Mouse (Mus musculus): ENCODE data around the gene Lsm3. TPM values are rescaled to one million over a fixed set of nuclear protein-coding genes. Genes with fewer than 3 reads are reported as not detected.
"Not testable (repeated sequence)": the region's sequence is repeated elsewhere in the genome, so short reads cannot be mapped to it uniquely, and the experiment has no call there.

The Lsm3 gene
- 10 to 100 TPM; 35.0 to 41.3 TPM for total RNA-seq (2021)

DNA sequence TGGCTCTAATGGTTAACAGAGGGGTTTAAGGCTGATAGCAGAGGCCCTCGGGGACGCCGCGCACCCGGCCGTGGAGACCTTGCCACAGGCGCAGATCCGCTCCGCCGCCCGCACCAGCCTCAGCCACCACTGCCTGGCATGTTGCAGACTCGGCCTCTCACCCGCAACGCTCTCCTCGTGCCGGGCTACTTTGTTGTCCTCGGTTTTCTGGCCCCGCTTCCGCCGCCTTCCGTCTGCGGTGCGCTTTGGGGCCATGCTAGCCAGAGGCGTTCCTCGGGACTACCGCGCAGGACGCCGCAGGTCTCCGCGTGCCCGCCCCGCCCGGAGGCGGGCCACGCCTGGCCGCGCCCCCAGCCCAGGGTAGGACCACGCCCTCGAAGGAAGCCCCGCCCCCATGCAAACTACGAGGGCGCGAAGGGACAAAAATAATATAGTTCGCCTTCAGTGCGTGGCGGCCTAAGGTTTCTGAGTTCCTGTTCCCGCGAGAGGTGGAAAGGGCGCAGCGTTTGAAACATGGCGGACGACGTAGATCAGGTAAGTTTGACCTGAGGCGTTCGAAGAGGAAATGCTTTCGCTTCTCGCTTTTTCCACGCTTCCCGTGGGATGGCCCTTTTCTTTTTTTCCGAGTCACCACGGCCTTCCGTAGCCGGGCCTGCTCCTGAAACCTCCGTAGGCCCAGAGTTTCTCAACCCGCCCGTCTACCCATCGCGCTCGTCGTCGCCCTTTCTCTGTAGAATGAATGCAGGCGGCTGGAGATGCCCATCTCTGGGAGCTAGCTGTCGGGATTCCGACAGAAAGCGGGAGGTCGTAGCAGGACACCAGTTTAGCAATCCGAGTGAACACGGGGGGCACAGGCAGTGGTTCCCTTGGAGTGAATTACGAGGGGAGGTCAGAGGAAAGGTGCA, at the start of gene Lsm3, which contains the start of gene Xpc:
Lsm3 (plus strand) TSS at position 384 of the 905 bp plus-strand sequence.
Xpc (minus strand) TSS at position 344 of the 905 bp plus-strand sequence.
- peak; percentile 98 to 99 for DNase-seq (ENCODE audit: low spot score in 2 of 2)
- intact Hi-C loops (cut with DNase I), result loop anchor here (5.0 kb wide), 2 partner anchors 43 to 172 kb away; partner anchors contain the start of genes Chchd4 and Tmem43

DNA sequence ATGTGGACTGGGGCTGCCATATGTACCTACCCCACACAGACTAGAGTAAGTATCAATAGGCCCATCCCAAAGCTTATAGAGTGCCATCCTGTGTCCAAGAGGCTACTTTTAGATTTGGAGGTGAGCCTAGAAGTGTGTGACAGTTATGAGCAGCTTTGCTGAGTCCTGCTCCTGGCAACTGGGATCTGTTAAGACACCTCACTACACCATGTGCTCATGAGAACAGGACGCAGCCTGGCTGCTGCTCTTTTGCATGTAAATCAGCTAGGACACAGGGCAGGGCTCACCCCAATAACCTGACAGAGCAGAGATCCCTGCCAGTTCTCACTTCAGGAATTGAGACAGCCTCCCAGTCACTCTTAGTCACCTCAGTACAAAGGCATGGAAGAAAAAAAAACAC, 48.6 kb upstream of the Lsm3 start:
- DNase-seq (ENCODE audit: low spot score in 2 of 2), result no peak
- intact Hi-C loops (cut with DNase I), result no loop called here

DNA sequence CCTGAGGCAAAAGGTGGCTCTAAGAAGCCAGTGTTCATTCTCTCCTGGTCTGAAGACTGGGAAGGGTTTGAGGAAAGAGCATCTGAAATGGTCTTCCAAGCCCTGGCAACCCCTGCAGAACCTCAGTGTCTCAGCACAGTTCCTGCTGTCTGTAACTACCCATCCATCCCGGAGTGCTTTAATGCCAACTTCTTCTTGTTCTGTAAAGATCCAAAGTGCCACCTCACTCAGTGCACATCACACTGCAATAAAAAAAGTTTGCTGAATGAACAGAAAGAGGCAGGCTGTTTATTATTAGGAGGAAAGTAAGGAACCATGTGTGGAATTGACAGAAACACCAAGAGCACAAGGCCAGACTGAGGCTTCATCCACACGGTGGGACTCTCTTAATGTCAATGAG, 45.0 kb upstream of the Lsm3 start:
- intact Hi-C loops (cut with DNase I), result loop anchor here (5.0 kb wide), 1 partner anchor 47 kb away; the partner anchor contains the start of genes Lsm3 and Xpc
- DNase-seq (ENCODE audit: low spot score in 2 of 2), result no peak

DNA sequence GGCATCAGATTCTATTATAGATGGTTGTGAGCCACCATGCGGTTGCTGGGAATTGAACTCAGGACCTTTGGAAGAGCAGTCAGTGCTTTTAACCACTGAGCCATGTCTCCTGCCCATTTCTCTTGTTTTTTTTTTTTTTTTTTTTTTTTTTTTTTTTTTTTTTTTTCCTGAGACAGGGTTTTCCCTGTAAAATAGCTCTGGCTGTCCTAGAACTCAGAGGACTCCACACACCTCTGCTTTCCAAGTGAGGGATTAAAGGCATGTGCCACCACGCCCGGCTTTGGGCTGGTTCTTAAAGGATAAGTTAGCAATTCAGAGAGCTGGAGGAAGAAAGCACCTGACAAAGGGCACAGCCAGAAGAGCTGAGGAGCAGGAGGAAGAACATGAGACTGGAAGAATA, 44.3 kb upstream of the Lsm3 start:
- not testable (repeated sequence) for DNase-seq (ENCODE audit: low spot score in 2 of 2)
- intact Hi-C loops (cut with DNase I), result loop anchor here (5.0 kb wide), 1 partner anchor 46 kb away; the partner anchor contains the start of genes Lsm3 and Xpc

DNA sequence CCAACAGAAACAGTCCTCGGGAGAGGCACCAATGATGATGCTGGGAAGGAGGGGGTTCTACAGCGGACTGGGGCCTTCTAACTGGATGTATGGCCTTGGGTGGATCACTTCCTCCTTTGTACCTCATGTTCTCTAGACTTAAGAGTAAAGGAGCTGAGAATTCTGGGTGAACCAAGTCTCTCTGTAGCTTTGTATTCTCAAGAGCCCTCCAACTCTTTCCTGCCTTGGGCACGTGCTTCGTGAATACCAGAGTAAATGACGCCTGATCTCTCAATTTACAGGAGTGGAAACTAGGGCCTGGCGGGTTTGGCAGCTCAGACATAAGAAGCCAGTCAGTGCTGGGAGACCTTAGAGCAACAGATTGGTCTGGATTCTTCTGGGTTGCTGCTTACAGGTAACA, 43.4 kb upstream of the Lsm3 start:
- intact Hi-C loops (cut with DNase I), result loop anchor here (5.0 kb wide), 1 partner anchor 45 kb away; the partner anchor contains the start of genes Lsm3 and Xpc
- no peak for DNase-seq (ENCODE audit: low spot score in 2 of 2)

DNA sequence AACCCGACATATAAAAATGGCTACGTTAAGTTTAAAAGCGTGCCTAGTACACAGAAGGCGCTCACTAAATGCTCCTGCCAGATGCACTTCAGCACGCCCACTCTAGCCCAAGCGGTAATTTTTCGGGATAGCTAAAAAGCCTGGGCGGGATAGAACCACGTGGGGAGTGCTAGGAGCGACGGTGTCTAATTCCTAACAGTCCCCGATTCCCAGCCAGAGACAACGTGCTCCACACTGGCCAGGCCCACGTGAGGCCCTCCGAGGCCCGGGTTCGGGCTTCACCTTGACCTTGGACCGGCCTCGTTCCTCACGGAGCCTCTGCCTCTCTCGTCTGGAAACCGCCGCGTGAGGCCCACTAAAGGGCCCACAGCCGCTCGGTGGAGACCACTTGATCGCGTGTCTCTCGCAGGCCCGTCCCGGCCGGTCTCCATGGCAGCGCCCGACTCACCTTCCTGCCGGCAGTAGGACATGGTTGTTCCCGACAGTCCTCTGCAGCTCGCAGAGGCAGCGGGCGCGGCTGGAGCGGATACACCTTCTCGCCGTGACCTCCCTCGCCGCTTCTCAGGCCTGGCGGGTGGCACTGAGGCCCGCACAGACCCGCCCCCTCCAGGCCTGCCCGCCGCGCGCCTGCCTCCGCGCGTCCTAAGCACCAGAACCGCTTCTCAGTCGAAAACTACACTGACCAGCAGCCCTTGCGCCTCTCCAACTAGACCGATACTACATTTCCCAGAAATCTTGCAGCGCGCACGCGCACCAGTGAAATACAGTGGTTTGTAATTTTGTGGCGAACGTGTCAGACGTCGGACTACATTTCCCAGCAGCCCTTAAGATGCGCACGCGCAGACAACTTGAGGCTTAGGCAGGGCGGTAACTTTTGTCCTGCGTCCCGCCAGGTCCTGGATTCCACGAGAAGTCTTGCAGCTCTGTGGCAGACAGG, 42.6 kb upstream of the Lsm3 start, which contains the start of the genes Chchd4 and Tmem43:
Chchd4 (minus strand) TSS at position 679 of the 937 bp plus-strand sequence.
Tmem43 (plus strand) TSS at position 836 of the 937 bp plus-strand sequence.
- intact Hi-C loops (cut with DNase I), result loop anchor here (5.0 kb wide), 1 partner anchor 44 kb away; the partner anchor contains the start of genes Lsm3 and Xpc
- DNase-seq (ENCODE audit: low spot score in 2 of 2), result peak; percentile 99

DNA sequence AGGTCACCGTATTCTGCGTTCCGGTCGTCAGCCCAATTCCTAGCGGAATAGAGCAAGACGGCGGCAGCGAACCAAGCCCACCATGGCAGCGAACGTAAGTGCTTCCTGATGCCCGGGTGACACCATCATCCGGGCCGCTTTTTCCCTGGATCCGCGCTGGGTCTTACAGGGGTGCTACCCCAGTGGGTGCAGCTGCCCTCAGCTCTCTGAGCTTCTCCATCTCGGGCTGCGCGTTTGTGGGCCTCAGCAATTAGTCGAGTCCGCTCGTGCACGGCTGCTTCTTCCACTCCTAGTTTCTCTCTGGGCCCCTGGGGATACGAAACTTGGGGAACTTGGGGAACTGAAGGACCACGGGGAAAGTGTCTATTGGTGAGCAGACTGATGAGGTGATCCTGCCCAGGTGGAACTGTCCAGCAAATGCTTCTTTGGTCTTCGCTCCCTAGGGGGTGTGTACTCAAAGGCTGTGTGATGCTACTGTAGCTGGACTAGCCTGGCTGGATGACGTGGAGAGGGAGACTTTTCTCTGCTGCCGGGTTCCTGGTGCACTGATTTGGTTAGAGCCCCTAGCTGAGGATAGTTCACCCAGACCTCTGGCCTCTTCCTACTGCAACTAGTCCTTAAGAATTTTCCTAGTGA, 41.8 kb upstream of the Lsm3 start:
- intact Hi-C loops (cut with DNase I), result loop anchor here (5.0 kb wide), 1 partner anchor 43 kb away; the partner anchor contains the start of genes Lsm3 and Xpc
- no peak for DNase-seq (ENCODE audit: low spot score in 2 of 2)

DNA sequence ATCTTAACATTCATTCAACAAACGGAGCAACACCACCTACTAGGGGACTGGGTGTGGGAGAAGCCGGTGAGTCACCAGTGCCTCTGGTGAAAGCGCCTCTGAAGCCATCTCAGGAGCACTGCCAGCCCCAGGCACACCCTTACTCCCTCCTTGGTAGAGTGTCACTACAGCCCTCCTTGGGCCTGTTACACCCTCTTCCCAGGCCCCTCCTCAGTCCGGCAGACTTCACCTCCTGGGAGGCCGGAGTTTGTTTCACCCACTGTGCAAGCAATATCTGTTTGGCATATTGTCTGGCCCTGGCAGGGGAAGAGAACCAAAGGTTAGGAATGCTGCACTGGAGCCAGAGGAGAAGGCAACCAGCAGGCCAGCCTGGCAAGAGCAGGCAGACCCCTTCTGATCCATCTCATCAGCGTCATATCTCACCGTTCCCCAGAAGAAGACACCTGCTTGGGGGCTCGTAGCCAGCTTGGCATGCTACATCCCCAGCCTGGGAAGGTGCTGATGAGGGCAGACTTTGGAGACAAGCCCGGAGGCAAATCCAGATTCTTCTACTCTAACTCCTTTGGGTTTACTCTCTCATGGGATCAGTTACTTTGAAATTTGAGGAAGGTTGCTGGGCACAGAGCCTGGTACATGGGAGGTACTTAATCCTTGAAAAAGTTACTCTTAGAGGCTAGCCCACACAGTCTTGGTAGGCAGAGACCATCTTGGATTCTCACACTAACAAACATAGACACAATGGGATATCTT, 41.1 kb upstream of the Lsm3 start:
- intact Hi-C loops (cut with DNase I), result loop anchor here (5.0 kb wide), 1 partner anchor 43 kb away; the partner anchor contains the start of genes Lsm3 and Xpc
- no peak for DNase-seq (ENCODE audit: low spot score in 2 of 2)

DNA sequence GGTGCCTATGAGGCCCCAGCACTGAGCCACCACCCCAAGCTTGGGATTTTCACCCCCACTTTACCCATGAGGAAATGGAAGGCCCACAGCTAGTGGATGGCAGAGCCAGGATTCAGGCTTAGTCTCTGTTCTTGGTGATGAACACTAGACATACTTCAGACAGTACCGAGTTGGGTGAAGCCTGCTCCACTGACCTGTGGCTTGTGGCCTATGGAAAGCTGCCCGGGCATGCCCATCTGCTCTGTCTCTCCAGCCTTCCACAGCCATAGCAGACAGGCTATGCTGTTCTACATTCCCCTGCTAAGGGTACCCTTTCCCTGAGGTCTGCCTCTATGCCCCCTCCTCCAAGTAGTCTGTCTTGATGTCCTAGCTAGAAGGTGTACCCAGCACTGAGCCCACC, 39.2 kb upstream of the Lsm3 start:
- DNase-seq (ENCODE audit: low spot score in 2 of 2), result no peak
- intact Hi-C loops (cut with DNase I), result no loop called here

DNA sequence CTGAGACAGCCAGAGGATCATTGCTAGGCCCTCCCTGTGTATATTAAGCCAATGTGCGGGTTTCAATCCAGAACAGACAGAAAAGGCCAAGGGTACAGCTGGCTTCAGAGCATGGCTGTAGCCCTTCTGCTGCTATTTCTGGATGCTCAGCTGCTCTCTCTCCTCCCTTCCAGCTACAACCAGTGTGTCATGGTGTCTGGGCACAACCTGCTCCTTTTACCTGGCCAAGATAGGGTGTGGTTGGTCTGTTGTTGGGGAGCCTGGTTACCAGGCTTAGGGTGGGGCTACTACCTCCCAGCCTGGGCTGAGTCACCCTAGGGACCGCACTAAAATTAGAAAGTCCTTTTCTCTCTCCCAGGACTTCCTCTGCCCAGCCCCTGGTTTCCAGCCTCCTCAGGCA, 32.4 kb upstream of the Lsm3 start:
- intact Hi-C loops (cut with DNase I), result no loop called here
- no peak for DNase-seq (ENCODE audit: low spot score in 2 of 2)

DNA sequence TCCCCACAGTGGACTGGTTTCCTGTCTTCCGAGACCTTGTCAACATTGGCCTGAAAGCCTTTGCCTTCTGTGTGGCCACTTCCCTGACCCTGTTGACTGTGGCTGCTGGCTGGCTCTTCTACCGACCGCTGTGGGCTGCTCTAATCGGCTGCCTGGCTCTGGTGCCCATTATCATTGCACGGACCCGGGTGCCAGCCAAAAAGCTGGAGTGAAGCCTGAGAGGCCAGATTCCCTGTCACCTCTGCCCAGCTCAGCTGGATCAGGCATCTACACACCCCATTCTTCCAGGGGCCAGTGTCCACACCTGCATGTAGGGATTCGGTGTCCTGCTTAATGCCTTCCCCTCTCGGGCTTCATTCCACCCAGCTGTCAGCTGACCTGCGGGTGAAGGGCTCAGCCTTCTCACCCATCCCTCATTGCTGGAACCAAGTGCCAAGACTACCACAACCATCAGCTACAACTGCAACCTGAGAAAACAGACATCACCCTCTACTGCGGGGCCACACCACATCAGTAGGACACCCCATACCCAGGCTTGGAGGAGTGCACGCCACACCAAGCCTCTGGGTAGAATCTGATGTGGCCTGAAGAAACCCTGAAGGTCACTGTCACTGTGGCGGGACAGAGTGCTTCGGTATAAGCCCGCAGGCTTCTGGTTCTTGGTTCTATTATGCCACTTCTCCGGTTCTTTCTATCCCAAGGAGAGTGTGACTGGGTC, 28.8 kb upstream of the Lsm3 start:
- intact Hi-C loops (cut with DNase I), result no loop called here
- DNase-seq (ENCODE audit: low spot score in 2 of 2), result no peak

DNA sequence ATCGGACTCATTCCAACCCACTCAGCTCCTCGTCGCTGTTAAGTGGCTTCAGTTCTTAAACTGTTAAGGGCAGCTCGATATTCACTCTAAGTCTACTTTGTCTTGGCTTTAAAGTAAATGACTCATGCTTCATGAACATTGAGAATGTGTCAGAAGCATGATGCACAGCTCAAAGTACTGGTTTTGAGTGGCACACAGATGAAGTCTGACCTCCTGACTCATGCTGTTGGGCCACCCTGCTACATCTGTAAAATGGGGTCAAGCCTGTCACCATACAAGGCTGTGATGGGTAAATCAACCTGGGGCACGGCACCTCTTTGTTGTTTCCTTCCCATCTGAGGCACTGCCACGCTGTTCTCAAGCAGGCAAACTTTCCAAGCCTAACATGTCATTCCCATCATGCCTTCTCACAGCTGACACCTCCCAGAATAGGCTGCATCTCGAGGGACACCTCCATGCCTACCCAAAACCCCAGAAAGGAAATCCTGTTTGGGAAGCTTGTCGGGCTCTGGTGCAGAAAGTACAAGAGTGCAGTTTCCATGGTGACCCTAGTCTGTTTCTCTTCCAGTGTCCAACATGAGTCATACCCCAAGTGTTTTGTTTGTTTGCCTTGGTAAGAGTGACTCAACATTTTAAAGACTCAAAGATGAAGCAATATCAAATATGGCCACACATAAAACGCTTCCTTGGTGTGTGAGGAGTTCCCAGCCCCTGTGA, 27.1 kb upstream of the Lsm3 start:
- intact Hi-C loops (cut with DNase I), result no loop called here
- DNase-seq (ENCODE audit: low spot score in 2 of 2), result peak; percentile 45 to 48

DNA sequence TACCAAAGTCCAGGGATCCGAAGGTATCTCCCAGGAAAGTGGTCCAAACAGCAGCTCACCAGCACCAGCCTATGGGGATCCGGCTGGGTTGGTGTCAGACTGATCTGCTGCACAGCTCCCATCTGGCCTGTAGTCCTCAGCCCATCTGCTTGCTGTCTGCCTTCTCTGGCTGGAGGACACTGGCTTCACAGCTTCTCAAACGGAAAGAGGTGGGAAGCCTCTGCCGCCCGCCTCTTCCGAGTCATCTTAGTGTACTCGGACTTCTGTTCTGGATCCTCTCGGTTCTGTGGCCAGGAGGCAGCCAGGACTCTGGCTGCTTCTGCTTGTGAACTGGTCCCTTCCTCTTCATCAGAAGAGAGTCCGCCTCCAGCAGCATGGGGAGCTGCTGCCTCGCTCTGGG, 25.9 kb upstream of the Lsm3 start:
- DNase-seq (ENCODE audit: low spot score in 2 of 2), result peak; percentile 59 to 69
- intact Hi-C loops (cut with DNase I), result no loop called here

DNA sequence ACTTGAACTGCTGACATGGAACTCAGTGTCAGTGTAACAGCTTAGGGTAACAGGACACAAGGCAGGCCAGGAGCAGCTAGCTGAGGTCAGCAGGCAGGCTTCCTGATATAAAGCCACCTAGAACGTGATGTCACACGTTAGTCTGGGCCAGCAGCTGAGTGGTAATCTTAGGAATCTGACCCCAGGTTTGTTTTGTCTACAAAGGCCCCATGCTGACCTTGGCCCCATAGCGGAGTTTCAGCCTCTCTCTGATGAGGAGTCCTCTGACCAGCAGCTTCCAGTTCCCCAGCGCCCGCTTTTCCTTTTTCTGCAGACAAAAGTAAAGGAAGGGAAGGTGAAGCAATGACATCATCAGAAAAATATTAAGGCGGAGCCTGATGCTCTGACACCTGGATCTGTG, 24.7 kb upstream of the Lsm3 start:
- no peak for DNase-seq (ENCODE audit: low spot score in 2 of 2)
- intact Hi-C loops (cut with DNase I), result no loop called here

DNA sequence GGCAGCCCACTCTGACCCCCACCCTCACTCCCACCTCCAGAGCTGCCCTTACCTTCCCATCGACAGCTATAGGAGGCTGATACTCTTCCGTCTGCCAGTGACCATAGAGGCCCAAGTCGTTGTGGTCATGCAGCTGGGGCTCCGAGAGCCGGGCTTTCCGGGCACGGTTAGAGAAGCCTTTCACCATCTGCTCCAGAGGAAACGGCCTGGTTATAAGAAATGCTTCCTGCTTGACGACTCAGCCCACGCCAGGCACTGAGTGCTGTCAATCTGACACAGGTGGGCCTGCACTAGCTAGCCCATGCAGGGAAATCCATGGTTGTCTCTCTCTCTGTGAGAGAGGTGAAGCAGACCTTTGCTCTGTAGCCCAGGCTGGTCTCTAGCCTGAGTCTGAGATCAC, 22.7 kb upstream of the Lsm3 start:
- DNase-seq (ENCODE audit: low spot score in 2 of 2), result no peak
- intact Hi-C loops (cut with DNase I), result no loop called here

DNA sequence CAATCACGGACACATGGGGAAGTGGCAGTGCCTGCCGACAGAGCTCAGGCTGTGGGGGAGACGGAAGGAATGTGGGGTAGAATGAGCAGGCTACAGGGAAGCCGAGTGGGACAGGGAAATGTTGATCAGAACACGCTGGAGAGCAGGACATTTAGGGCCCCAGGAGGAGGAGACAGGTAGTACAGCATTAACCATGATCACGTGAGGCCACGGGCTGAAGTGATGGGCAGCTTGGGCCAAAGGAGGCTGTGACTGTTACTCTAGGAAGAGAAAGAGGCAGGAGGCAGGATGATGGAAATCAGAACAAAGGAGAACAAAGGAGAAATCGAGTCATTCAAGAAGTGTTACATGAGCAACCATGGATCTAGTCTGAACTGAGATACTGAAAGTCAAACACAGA, 21.2 kb upstream of the Lsm3 start:
- intact Hi-C loops (cut with DNase I), result no loop called here

DNA sequence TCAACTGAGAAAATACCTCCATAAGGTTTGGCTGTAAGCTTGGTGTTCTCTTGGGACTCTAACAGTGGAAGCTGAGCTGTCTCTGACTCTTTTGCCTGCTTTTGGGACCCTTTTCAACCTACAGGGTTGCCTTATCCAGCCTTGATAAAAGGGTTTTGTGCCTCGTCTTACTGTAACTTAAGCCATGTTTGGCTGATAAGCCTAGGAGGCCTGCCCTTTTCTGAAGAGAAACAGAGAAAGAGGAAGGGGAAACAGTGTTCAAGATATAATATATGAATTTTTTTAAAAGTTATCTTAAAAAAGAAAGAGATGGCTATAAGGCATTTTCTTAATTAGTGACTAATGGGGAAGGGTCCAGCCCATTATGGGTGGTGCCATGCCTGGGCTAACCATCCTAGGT, 12.4 kb upstream of the Lsm3 start:
- DNase-seq (ENCODE audit: low spot score in 2 of 2), result no peak
- intact Hi-C loops (cut with DNase I), result no loop called here

More for the DNA sequence above, 21.2 kb upstream of the Lsm3 start:
- DNase-seq (ENCODE audit: low spot score in 2 of 2), result no peak

Data from left cerebral cortex, postnatal 36 days (tissue).